Mouse (Mus musculus): ENCODE results near the gene Cabp4.

Cabp4 gene

GRCm38 (mm10) chr19:4102626-4103025 lies 41.2 kb downstream of the Cabp4 start:
- no peak for DNase-seq (ENCODE audit: low read depth, low spot score)

GRCm38 (mm10) chr19:4102049-4102448 lies 41.8 kb downstream of the Cabp4 start:
- no peak for DNase-seq (ENCODE audit: low read depth, low spot score)

GRCm38 (mm10) chr19:4101466-4101865 lies 42.4 kb downstream of the Cabp4 start:
- no peak for DNase-seq (ENCODE audit: low read depth, low spot score)

GRCm38 (mm10) chr19:4100718-4101261 lies 43.0 kb downstream of the Cabp4 start:
- DNase-seq (ENCODE audit: low read depth, low spot score) = peak; percentile 69

- DNase-seq (ENCODE audit: low read depth, low spot score) = peak; percentile 85
Observed at GRCm38 (mm10) chr19:4099837-4100717, 43.8 kb downstream of the Cabp4 start, which contains the start of gene Pitpnm1. Pitpnm1 (plus strand) TSS chr19:4099998.

- peak; percentile 96 for DNase-seq (ENCODE audit: low read depth, low spot score)
Observed at GRCm38 (mm10) chr19:4099056-4099455, 44.8 kb downstream of the Cabp4 start.

GRCm38 (mm10) chr19:4098426-4098825 lies 45.4 kb downstream of the Cabp4 start:
- DNase-seq (ENCODE audit: low read depth, low spot score) = peak; percentile 30

GRCm38 (mm10) chr19:4097441-4097825 lies 46.4 kb downstream of the Cabp4 start:
- DNase-seq (ENCODE audit: low read depth, low spot score) = peak; percentile 89

- peak; percentile 99 for DNase-seq (ENCODE audit: low read depth, low spot score)
Observed at GRCm38 (mm10) chr19:4096642-4097440, 47.0 kb downstream of the Cabp4 start, which contains the start of gene Cdk2ap2. Cdk2ap2 (plus strand) TSS chr19:4097182.

GRCm38 (mm10) chr19:4095802-4096201 lies 48.0 kb downstream of the Cabp4 start:
- no peak for DNase-seq (ENCODE audit: low read depth, low spot score)

- DNase-seq (ENCODE audit: low read depth, low spot score) = no peak
Observed at GRCm38 (mm10) chr19:4094774-4095303, 49.0 kb downstream of the Cabp4 start.

GRCm38 (mm10) chr19:4094348-4094747 lies 49.5 kb downstream of the Cabp4 start:
- peak; percentile 11 for DNase-seq (ENCODE audit: low read depth, low spot score)

GRCm38 (mm10) chr19:4093772-4094171 lies 50.1 kb downstream of the Cabp4 start:
- DNase-seq (ENCODE audit: low read depth, low spot score) = peak; percentile 79

GRCm38 (mm10) chr19:4092750-4093149 lies 51.1 kb downstream of the Cabp4 start:
- no peak for DNase-seq (ENCODE audit: low read depth, low spot score)

GRCm38 (mm10) chr19:4091383-4091782 lies 52.5 kb downstream of the Cabp4 start:
- no peak for DNase-seq (ENCODE audit: low read depth, low spot score)

- no peak for DNase-seq (ENCODE audit: low read depth, low spot score)
Observed at GRCm38 (mm10) chr19:4090446-4090845, 53.4 kb downstream of the Cabp4 start.

- no peak for DNase-seq (ENCODE audit: low read depth, low spot score)
Observed at GRCm38 (mm10) chr19:4089128-4089527, 54.7 kb downstream of the Cabp4 start.

GRCm38 (mm10) chr19:4088146-4088545 lies 55.7 kb downstream of the Cabp4 start:
- DNase-seq (ENCODE audit: low read depth, low spot score) = no peak

GRCm38 (mm10) chr19:4087090-4087489 lies 56.7 kb downstream of the Cabp4 start:
- DNase-seq (ENCODE audit: low read depth, low spot score) = no peak

GRCm38 (mm10) chr19:4086156-4086555 lies 57.7 kb downstream of the Cabp4 start:
- DNase-seq (ENCODE audit: low read depth, low spot score) = no peak

Measured in CD4-positive, CD25-positive, alpha-beta regulatory T cell, adult 2 months (primary cell).